Mouse (Mus musculus) kidney, adult 2 months (tissue): ENCODE results near the gene Kras.

Experiments
- CTCF ChIP-seq: fragments of 200-500 bp; conservative IDR thresholded peaks from 2 replicates; pipeline ENCODE4 v1.5.1; 2011; ENCODE audit warnings: low read depth, mild to moderate bottlenecking, control low read depth, low read length, moderate library complexity, mixed read lengths; ENCODE audit not compliant: insufficient read depth, insufficient read length
- POLR2A ChIP-seq: fragments of 200-500 bp; IDR thresholded peaks from one replicate; pipeline ENCODE4 v1.6.1; 2011; ENCODE audit warnings: low read depth, low read length, control low read depth

- TF ChIP-seq POLR2A, result no peak
- no peak for TF ChIP-seq CTCF
Observed at GRCm38 (mm10) chr6:145276265-145276780, 26.3 kb upstream of the Kras start.
